Mouse (Mus musculus) cerebellum, adult 11 months (tissue): ENCODE results near the gene Myadml2.
"Not testable (repeated sequence)": the region's sequence is repeated elsewhere in the genome, so short reads cannot be mapped to it uniquely, and the experiment has no call there.

Experiments used
- DNase-seq: peaks from one replicate; pipeline ENCODE4 v3.0.0; 2022

Gene Myadml2

DNA sequence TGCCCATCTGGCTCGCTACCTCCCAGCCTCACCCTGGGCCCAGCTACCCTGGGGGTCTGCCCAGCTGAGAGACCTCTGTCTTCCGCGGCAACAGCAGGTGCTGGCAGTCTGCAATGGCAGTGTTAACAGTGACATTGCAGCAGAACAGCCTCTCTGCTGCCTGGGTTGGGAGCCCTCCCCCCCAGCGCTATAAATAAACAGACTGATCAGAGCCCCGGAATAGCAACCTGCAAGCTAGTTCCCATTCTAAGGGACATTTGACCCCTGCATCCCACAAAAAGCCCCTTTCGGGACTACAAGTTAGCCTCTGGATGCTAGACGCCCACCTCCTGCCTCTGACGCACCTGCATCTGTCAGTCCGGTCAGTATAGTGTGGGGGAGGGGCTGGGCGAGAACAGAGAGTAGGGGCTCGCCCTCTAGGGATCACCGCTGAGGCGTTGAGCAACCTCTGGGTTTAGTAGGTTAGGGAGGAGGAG lies at the start of gene Myadml2:
Myadml2 (minus strand) TSS at position 158 of the 476 bp plus-strand sequence.
- peak; percentile 49 for DNase-seq

DNA sequence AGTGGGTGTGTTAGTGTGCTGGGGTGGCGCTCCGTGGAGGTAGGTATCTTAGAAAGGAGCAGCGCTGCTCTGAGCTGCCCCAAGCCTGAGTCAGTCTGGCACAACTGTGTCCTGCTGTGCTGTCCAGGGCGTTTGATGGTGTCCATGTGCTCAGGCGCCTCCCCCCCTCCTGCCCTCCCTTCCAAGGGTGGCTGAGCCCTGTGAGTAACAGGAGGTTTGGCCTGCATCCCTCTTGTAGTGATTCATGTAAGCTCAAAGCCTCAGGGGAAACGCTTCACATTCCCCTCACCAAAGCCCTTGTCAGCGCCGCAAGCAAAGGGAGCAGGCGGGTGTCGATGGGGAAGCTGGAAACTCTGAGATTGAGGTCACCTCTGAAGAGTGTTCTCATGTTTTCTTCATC lies 49.8 kb upstream of the Myadml2 start:
- DNase-seq = no peak

DNA sequence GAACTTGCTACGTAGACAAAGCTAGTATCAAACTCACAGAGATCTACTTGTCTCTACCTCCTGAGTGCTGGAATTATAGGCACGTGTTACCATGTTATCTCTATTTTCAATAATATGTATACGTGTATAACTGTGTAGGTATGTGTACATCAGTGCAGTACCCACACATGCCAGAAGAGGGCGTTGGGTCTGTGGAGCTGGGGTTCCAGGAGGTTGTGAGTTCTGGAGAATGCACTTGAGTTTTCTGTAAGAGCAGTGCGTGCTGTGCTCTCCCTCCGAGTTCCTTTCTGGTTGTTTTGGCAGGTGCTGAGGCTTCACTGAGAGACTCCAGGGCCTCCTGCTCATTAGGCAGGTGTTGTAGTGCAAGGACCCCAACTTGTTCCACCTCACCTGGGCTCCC lies 48.6 kb upstream of the Myadml2 start:
- no peak for DNase-seq

DNA sequence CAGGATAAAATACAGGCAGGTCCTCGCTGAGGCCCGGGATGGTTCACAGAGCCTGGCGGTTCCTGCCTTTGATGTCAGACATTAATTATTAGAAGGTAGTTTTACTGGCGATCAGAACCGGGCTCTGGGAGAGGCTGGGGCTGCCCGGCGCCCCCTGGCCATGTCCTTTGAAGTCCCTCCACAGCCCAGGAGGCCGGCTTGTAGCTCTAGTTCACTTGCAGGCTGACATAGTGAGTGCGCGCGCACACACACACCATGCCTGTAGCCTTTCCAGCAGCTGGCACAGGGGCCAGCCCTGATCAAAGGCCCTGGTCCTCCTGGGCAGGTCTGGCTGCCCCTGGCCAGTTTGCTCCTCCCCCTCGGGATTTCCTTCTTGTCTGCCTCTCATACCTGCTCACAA lies 47.7 kb upstream of the Myadml2 start:
- DNase-seq = no peak

DNA sequence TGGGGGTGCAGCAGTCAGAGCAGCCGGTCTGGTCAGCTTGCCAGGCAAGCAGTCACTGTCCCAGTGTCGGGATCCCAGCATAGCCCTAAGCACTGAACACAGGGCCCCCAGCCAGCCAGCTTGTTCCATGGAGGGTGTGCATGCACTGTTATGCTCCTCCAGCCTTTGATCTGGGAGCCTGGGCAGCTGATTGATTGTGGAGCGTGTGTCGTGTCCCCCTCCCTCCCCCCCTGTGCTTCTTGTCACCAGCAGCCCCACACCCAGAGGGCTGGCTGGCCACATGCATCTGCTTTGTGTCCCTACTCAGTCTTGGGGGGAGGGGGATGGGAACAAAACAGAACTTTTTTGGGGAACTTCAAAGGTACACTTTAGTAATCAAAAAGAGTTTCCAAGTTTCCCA lies 47.2 kb upstream of the Myadml2 start:
- DNase-seq = no peak

DNA sequence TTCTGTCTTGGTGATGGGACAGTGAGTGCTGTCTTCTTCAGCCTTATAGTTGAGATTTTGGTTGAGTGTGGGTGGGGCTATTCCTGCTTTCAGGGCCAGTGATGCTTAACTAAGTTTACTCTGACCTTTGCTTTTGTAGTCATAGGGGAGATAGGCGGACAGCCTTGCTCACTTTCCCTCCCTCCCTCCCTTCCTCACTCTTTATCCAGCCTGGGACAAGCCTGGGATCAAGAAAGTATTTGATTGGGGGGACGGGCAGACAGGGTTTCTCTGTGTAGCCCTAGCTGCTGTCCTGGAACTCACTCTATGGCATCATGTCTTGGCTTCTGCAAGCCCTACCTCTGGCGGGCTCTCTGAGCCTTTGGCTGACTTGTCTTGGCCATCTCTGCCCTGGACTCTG lies 45.5 kb upstream of the Myadml2 start:
- DNase-seq = no peak

DNA sequence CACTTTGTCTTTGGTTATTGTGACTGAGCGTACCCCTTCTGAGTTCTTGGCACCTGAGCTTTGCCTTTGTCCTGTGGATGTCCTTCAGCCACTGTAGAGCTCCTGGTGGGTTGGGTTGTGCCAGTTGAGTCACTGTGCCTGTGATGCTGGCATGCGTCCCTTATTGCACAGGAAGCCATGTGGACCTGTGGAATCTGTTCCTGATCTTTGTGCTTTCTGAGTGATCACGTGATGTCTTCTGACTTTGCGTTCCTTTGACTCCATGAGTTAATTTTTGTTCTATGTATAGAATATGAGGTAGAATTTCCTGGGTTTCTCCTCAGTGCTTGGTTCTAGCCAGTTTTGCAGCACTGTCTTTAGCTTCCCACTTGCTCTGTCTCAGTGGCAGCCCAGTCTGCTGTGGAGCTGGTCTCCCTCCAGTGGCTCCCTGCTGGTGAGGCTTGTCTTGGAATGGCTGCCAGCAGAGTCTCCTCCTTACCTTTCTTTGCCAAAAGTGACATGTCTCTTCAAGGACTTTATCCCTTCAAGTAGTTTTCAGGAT lies 44.6 kb upstream of the Myadml2 start:
- DNase-seq = no peak

DNA sequence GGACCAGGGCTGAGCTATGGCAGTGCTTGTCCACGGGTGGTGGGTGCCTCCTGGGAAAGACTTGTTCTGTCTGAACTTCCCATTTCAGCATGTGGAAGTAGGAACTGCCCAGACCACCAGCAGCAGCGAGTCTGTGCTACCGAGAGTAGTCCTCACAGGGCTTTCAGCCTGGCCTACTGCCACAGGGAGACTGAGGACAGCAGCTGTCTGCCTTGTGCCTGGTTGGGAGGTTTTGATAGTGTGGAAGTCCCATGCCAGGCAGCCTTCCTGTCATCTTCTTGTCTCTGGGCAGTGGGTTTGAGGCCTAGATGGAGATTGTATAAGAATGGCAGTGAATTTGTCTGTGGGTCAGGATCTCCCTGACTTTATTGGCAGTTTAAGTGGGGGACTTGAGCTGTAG lies 41.4 kb upstream of the Myadml2 start:
- no peak for DNase-seq

DNA sequence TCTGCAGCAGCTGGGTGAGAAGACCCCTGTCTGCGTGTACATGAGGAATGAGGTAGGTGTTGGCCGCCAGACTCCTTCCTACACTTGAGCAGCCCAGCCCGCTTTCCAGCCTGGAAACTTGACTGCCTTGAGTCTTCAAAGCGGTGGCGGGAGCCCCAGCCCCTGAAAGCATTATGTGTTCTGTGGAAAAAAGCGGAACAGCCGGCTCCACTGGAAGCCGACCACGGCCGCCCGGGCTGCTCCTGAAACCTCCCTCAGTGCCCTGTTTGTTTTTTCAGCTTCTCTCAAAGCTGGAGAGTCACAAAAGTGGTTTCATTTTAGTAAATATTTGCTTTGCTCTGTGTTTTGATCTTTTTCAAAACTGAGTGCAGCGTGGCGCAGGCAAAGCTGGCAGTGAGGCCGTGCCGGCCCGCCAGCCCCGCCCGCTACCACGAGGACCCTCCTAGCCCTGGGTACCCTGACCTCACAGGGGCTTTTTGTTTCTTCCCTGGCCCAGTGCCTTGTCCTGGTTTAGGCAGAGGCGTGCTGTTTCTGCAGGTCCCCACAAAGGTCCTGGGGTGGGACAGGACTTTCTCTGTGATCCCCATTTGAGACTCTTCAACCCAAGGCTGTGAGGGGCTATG lies 38.8 kb upstream of the Myadml2 start:
- DNase-seq = no peak

DNA sequence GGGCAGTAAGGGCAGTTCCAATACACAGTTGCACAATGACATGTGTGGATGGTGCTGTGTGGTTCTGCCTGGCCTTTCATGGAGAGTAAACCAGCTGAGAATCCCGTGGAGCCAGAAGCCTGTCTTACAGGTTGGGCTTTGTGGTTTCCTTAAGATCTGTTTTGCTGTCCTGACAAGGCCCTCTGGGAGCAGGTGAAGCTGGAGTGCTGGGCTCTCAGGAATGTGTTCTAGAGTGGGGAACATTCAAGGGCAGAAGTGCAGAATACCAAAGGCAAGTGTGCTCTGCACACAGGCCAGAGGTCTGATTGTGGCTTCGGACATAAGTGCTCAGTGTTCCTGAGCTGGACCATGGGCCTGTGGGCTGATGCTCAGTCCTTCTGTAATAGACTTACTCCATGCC lies 36.7 kb upstream of the Myadml2 start:
- DNase-seq = no peak

DNA sequence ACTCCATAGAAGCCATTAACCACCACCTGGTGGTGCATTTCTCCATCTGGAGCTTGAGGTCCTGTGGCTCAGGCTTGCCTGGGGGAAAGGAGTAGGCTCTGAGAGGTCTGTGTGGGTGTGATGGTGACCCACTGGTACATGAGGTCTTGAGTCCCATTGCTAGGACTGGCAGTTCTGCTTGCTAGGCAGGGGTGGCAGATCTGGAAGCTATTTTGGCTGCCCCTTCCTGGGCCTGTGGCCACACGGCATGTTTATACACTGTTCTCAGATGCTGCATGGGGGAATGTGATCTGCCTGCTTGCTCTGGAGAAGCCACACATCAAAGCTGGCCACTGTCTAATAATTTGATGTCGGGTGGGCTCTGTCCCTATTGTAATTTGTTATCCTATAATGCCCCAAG lies 36.1 kb upstream of the Myadml2 start:
- no peak for DNase-seq

DNA sequence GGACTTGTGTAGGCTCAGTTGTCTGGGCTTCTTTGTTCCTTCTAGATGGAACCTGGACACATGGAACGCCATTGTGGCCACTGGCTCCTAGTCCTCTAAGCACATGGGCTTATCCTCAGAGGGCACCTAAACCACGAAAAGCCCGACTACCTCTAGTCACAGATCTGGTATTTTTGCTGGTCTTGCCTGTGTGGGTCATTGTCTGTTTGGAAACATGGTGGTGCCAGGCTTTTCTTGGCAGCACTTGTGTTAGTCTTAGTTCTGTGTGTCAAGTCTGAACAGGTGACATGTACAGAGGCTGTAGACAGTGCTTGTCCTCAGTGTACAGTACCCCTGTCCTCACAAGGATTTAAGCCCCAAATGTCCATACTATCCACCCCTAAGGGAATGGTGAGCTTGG lies 35.6 kb upstream of the Myadml2 start:
- no peak for DNase-seq

DNA sequence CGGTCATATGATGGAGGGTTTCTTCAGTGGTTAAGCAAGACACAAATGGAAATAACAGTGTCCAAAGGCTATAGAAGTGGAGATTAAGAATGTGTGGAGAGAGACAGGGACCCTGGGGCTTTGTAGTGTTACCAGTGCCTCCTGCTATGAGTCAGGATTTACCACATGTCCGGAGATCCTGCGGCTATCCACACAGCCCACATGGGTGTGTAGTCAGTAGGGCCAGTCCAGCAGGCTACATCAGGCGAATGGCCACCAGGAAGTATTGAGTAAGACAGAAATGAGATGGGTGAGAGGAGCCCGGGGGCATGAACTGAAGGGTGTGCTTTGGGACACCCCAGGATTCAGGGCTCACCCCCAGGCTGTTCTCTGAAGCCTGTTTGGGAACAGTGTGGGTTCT lies 34.7 kb upstream of the Myadml2 start:
- DNase-seq = no peak

DNA sequence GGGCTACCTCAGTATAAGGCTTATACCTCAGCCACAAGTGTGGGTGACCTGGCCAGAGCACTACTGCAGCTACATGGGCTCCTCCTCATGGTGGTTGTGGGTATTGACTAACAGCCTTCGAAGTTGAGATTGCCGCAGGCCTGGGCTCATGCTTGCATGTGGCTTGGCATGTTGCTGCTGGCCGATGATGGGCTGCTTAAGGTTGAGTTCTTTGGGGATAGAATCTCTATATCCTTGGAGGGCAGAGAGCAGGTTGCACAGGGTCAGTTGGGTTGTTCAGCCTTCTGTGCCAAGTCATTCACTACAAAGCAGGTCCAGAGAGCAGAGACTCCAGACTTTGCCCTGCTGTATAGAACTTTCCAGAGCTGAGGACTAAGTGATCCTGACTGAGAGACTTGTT lies 32.0 kb upstream of the Myadml2 start:
- DNase-seq = no peak

DNA sequence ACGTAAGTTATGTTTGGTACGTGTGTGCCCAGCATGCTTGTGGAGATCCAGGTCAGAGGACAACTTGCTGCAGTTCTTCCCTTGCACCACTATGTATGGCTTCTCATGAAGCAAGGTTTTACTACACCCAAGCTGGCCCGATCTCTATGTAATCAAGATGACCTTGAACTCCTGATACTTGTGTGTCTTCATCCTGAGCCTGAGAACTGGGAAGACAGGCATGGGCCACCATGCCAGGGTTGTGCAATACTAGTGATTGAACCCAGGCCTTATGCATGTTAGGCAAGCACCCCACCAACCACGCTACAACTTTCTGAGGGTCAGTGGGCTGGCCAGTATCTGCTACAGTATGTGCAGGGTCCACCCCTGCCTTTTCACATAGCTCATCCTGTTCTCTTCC lies 29.0 kb upstream of the Myadml2 start:
- DNase-seq = no peak

DNA sequence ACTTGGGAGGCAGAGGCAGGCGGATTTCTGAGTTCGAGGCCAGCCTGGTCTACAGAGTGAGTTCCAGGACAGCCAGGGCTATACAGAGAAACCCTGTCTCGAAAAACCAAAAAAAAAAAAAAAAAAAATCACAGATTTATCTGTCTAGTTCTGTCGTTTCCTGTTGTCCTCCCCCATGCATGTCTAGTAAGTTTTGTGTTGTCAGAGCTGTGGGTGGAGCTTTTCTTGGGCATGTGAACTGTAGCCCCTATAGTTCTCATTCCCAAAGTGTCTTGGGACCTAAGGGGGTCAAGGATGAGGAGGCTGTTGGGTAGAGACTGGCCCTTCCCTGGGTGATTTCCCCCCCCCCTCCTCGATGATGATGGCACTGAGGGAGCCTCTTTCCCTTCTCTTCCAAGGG lies 27.9 kb upstream of the Myadml2 start:
- not testable (repeated sequence) for DNase-seq

DNA sequence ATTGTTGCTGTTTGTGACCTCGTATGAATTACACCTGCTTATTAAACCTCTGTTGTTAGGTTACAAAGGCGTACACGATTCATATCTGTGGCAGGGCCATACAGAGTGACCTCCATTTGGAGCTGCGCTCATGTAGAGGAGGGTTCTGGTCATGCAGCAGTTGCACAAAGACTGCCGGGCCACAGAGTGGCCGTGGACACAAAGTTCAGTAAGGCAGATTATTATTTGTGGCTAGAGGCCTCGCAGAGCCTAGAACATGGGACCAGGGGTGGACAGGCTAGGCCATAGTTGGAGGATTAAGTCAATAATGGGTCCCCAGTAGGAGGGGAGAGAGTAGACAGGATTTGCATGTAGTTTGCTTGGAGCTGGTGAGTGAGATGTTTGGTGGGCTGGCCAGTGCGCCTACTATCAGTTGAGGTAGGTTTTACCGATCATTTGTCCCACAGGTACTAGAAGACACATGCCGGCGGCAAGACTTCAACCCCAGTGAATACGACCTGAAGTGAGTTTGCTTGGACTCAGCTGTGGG lies 25.7 kb upstream of the Myadml2 start:
- DNase-seq = no peak

DNA sequence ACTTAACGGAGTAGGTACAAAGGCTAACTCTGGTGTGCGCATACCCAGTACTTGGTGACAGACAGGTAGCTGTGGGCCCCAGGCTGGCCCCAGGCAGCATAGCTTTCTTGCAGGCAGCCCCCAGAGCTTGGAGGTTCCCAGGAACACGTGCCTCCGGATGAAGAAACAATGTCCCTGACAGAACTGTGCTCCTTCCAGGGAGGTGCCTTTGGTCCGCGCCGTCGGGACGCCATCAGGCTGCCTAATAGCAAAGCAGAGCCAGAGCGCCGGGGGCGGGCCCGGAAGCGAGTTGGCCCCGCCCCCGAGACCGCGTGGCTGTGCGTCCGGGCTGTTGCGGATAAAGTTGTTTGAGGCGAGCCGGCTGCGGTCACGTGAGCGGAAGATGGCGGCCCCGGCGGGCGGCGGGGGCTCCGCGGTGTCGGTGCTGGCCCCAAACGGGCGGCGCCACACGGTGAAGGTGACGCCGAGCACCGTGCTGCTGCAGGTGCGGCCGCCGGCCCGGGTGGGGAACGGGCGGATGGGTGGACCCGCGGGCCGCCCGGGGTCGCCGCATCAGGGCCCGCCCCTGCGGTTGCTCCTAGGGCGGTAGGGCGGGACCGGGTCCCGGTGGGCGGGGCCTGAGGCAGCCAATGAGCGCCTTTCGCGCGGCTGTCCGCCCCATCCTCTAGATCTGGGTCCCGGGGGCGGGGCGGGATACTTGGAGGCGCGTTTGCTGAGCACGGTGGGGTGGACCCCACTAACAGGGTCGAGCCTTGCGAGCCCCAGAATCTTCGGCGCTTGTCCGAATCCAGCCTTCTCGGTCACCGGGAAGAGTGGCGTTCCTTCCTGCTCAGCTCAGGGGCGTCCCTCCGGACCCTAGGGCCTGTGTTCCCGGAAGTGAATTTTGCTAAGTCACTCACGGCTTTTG lies 25.0 kb upstream of the Myadml2 start, which contains the start of gene Aspscr1:
Aspscr1 (plus strand) TSS at position 287 of the 907 bp plus-strand sequence.
- DNase-seq = peak; percentile 90

DNA sequence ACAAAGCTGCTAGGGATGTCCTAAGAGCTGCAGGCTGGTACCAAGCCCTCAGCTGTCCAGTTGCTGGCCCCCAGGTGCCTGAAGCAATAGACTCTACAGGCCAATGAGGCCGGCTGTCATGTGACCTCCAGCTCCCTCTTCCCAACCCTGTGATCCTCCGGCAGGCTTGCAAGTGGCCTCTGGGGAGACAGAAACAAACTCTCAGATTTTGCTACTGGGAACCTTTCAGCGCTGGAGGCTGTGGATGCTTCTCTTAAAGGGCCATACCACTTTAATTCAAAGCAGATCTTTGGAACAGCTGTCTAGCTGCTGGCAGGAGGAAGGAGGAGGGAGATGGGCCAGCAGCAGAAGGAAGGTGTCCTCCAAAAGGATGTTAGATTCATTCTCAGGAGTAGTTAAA lies 18.7 kb upstream of the Myadml2 start:
- DNase-seq = no peak

DNA sequence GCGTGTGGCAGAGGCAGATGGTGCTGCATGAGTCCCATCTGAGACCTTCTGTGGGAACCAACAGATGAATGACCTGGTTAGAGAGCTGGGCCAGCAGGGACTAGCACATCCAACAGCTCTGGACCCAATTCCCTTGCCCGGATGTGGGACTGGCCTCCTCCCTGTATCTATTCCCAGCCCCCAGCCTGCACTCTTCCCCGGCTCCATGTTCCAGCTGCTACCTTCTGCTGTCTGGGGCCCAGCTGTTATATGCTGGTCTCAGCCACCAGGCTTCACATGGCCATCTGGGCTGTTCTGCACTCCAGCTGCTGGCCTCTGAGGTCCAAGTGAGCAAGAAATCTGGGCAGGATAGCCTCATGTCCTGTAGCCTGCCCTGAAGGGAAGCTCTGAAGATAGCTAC lies 17.4 kb upstream of the Myadml2 start:
- DNase-seq = no peak

DNA sequence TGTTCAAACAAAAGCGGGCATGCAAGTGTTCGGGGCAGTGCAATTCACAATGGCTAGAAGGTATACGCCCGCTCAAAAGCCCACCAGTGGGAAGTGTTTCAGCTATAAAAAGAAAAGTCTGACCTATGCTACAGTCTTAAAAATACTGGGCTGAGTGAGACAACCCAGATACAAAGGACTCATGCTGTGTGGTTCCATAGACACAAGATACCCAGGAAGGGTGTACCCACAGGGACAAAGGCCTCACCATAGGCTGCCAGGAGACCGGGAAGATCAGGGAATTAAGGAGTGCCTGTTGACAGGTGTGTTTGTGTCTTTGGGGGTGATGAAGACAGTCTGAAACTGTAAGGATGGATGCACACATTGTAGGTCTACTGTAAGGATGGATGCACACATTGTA lies 15.8 kb upstream of the Myadml2 start:
- no peak for DNase-seq

DNA sequence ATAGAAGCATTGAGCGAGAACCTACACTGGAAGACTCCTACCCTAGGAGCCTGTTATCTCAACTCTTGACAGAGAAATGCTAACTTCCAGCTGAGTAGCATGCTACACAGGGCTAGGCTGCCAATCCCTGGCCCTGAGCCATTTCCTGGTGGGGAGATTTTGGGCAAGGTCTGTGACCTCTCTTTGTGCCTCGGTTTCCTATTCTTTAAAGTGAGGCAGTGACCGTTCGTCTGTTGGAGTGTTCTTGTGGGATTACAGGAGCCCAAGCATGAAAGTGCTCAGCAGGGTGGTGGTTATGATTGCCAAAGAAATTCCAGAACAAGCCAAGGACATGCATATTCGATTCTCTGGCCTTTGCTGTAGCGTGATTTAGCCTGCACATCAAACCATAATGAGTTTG lies 14.8 kb upstream of the Myadml2 start:
- DNase-seq = no peak

DNA sequence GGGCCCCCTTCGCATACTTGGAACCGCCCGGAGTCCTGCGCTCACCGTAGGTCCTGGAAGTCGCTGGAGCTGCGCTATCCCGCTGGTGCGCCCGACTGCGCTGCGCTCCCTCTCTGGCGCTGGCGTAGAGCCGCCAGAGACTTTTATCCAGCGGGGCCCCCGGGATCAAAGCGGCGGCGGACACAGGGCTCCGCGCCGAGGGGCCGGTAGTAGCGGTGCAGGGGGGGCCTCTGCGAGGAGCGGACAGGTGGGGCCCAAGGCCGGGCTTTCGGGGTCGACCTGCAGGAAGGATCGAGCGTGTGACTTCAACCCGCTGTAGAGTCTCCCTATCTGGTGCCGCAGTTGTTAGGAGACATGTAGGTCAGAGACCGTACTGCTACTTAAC lies 13.1 kb upstream of the Myadml2 start, which contains the start of gene Notum:
Notum (minus strand) TSS at position 100 of the 385 bp plus-strand sequence.
- DNase-seq = no peak
